Mouse (Mus musculus): Measurements from ENCODE around the gene Snx9. TPM values are rescaled to one million over a fixed set of nuclear protein-coding genes. Genes with fewer than 3 reads are reported as not detected.

The Snx9 gene
- total RNA-seq, 1 experiment from 2014 or later = 48.4 TPM

- DNase-seq = no peak
Measured at GRCm38 (mm10) chr17:5843641-5843990, 2.5 kb downstream of the Snx9 start.

DNA sequence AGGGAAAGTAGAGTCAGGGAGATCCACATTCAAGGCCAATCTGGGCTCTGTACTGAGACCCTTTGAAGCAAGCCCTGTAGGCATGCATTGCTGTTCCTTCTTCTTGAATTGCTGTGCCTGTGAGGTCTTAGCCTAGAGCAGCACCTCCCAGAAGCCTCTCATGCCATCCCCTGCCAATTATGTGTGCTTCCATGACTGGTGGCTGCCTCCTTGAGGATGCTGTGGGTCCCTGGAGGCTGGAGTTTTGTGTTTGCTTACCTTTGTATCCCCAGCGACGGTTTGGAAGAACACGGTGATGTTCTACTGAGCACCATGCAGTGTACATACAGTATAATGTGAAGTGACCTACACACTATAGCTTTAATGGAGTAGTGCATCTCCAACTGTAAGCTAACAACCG lies 4.2 kb downstream of the Snx9 start:
- DNase-seq = no peak

GRCm38 (mm10) chr17:5846101-5846500 lies 5.0 kb downstream of the Snx9 start:
- no peak for DNase-seq

GRCm38 (mm10) chr17:5848706-5849415 lies 7.7 kb downstream of the Snx9 start:
- no peak for DNase-seq

DNA sequence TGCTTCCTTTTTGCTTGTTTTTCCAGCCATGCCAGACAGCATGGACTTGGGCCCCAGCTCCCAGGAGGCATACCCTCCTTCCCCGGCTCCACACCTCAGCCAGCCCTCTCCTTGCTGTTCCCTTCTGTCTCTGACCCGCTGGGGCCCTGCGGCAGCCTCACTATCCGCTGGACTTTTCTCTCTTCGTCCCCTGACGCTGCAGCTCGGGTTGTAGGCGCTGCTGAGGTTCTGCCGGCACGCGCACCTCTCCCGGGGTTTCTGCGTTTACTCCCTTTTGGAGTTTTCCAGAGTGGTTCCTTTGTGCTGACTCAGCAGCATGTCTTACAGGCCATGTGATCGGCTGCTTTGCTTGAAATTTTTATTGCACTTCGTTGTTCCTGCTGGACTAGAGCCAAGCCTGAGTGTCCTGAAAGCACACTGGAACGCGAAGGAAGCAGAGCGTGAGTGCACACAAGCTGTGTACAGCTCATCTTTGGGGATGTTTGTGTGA lies 8.3 kb downstream of the Snx9 start:
- DNase-seq = peak; percentile 89

- DNase-seq = no peak
Measured at GRCm38 (mm10) chr17:5850031-5850430, 8.9 kb downstream of the Snx9 start.

DNA sequence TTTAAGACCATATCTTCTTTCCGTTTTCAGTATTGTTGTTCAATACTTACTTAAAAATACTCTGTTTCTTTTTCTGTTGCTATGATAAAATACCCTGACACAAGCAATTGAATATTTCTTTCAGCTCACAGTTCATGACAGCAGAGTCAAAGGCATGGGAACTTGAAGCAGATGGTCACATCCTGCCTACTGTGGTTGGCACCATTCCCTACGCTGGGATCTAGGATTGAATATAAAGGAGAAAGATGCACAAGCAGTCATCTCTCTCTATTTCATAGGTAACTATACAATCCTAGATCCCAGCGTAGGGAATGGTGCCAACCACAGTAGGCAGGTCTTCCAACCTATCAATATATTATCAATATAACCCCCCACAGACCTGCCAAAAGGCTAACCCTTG lies 9.3 kb downstream of the Snx9 start:
- DNase-seq = no peak

DNA sequence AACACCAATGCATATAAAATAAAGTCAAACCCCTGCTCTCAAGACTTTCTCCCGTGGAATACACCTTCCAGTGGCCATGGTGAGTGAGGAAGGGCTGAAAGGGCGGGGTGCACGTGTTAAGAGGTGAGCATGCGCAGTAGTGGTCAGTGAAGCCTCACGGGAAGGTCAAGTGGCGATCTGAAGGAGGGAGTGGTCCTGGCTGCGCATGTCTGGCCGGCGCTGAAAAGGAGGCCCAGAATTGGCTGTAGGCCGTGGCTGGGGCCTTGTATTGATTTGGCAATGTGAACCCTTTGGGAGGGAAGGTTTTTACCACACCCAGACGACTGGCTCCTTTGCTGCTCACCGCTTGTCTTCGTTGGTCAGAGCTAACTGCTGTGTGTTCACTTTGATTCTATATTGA lies 12.8 kb downstream of the Snx9 start:
- peak; percentile 52 for DNase-seq

GRCm38 (mm10) chr17:5855560-5855959 lies 14.4 kb downstream of the Snx9 start:
- no peak for DNase-seq

- DNase-seq = no peak
Measured at GRCm38 (mm10) chr17:5856426-5856825, 15.3 kb downstream of the Snx9 start.

DNA sequence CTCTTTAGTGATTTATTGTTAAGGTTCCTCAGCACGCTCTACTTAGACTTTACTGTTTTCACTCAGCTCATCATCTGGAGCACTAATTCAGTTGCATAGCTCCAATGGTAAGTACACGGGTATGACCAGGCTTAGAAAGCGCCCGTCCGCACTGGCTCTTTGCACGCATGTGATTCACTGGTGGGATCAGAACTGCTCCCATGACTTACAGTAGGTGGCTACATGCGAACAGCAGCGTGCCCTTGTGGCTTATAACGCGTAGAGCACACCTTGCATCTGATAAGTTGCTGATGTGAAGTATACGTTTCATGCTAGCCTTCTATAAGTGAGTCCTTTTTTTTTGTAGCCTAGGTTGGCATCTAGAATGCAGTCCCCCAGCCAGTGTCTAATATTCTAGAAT lies 16.1 kb downstream of the Snx9 start:
- DNase-seq = no peak

DNA sequence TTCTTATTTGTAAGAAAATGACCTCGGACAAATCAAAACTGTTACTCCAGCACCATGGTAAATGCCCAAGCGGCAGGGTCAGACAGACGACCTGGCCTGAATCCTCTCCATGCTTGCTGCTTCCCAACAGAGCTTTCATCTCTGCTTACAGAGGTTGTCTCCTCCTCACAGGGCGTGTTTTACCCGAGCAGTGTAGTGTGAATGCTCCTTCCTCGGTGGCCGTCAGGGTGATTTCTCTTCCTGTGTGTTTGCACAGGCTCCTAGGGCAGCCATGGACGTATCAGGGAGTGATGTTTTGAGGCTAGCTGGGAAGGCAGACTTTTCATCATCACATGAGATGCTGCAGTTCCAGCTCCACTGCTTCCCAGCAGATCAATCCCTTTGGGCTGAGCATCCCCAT lies 17.1 kb downstream of the Snx9 start:
- no peak for DNase-seq

DNA sequence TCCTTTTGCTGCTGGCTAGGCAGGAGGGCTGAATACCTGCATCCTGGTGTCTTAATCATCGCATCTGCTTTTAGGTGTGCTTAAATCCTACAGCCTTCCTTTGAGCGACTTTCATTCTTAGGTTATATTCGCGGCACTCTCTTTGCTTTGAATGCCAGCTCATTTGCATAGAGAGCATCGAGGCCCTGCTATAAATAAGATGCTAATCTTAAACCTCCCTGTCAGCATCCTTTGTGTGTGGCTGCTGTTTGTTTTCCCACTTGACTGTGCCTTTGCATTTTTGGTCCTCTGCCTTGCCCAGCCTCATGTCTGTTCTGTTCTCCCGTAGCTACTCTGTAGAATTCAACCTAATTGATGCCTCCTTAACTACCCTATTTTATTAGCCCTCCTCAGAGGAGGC lies 21.2 kb downstream of the Snx9 start:
- DNase-seq = no peak

- no peak for DNase-seq
Measured at GRCm38 (mm10) chr17:5862869-5863268, 21.7 kb downstream of the Snx9 start.

GRCm38 (mm10) chr17:5863745-5864144 lies 22.6 kb downstream of the Snx9 start:
- no peak for DNase-seq

DNA sequence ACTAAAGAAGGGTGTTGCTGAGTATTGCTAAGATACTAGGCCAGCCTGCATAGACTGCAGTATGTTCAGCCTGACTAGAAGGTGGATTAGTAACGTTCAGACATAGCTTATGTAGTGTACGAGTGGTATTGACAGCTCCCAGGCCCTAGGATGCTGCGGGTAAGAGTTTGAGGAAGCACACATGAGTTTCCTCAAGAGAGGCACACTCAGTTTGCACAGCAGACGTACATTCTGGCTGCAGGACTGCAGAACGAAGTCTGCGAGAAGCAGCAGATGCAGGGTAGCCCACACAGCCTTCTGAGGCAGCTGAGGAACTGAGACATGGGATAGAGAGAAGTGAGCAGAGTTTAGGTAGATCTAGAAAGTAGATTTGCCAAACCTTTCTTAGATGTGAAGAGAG lies 26.3 kb downstream of the Snx9 start:
- no peak for DNase-seq

GRCm38 (mm10) chr17:5868319-5869031 lies 27.3 kb downstream of the Snx9 start:
- no peak for DNase-seq

DNA sequence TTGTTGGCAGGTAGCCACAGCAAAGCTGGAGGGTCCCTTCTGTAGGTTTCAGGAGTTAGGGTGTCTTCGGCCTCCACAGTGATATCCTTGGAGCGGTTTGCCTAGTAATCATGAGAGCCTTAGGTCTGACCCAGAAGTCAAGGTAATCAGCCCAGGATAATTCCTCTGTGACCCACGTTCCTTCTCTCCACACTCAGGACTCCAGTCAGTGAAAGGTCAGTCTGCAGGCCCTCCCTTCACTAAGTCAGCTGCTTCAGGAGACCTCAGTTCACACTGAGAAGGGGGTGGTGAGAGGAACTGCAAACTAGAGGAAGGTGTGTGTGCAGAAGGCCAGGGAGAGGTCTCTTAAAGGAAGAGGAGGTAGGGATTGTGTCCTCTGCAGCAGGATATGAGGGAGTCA lies 28.3 kb downstream of the Snx9 start:
- no peak for DNase-seq

DNA sequence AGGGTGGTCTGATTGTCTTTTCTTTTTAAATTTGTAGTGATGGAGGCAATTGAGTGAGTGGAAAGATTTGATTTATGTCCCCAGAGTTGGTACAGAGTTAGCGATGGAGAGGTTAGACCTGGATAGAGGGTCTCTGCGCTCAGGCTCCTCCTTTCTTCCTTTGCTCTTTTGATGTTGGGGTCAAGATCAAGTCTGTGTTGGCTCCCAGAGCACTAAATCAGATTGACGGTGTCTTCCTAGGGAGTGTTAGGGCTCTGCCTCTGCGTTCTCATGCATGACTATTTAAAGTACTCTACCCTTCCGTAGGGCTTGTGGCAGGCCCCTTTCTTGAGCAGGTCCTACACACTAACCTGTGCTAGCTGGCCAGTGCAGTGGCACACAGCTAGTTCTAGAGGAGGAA lies 28.9 kb downstream of the Snx9 start:
- DNase-seq = no peak

GRCm38 (mm10) chr17:5870696-5871095 lies 29.6 kb downstream of the Snx9 start:
- DNase-seq = no peak

GRCm38 (mm10) chr17:5872506-5872905 lies 31.4 kb downstream of the Snx9 start:
- peak; percentile 80 for DNase-seq

DNA sequence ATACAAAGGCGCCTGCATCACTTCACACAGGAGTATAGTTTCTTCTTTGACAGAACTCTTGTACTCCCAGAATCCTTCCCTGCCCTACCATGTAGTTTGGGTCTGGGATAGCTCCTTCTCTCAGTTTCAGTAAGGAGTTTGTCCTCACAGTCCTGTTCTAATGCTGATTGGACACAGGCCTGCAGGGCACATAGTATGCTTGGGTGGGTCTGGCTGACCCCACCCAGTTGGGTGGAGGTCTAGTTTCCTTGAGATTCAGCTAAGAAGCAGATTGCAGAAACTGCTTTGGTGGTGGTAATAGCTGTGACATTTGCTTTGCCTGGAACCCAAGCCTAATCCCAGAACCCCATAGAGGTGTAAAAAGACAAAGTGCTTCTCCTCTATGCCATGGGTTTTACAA lies 33.4 kb downstream of the Snx9 start:
- DNase-seq = no peak

DNA sequence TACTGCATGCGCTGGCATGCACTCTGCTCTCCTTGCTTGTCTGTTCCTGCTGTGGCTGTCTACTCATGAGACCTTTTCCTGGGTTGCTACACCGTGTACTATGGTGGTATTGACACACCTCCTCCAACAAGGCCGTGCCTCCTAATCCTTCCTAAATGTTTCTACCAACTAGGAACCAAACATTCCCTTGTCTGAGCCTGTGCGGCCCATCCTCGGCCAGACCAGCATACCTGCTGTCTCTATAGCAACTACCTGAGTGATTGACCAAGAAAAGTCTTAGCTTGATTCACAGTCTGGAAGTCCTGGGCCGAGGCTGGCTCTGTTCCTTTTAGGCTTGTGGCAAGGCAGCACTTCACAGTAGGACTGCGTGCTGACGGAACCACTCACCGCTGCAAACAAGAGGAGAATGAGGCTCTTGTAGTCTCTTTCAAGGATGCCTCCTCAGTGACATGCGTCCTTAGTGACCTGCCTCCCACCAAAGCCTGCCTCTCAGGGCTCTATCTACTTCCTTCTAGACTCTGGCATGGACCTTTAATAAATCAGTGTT lies 36.6 kb downstream of the Snx9 start:
- DNase-seq = no peak

GRCm38 (mm10) chr17:5878878-5879277 lies 37.7 kb downstream of the Snx9 start:
- no peak for DNase-seq
